Mouse (Mus musculus): ENCODE data around the gene Elovl2. TPM values are rescaled to one million over a fixed set of nuclear protein-coding genes. Genes with fewer than 3 reads are reported as not detected.

Elovl2 gene
- polyA plus RNA-seq, 2 experiments: 2.3 to 2.5 TPM

- 86% methylated on average over 5 of the region's 5 CpGs for WGBS
- ATAC-seq (ENCODE audit: low FRiP score, low read depth): no peak
Measured at GRCm38 (mm10) chr13:41226513-41226912, 6.3 kb upstream of the Elovl2 start.

GRCm38 (mm10) chr13:41219687-41220303 lies 410 bp downstream of the Elovl2 start:
- WGBS: 5% methylated on average over 19 of the region's 39 CpGs
- peak overlapping the region; percentile 60 for H3K9ac ChIP-seq (ENCODE audit: low read depth, low read length, severe bottlenecking)
- ATAC-seq (ENCODE audit: low FRiP score, low read depth): no peak
- H3K4me3 ChIP-seq (replicated peaks; ENCODE audit: low read length): peak overlapping the region; percentile 58
- no peaks in the 10 kb centered on the region for H3K27me3 ChIP-seq (ENCODE audit: control insufficient read depth, insufficient read depth, low read length)
- no peak for DNase-seq (ENCODE audit: low spot score)
- no peak overlapping the region for H3K27ac ChIP-seq (replicated peaks; ENCODE audit: low read depth, low read length)
- no peaks in the 10 kb centered on the region for H3K36me3 ChIP-seq (ENCODE audit: control insufficient read depth, insufficient read depth, low read length)
- H3K4me1 ChIP-seq (ENCODE audit: control insufficient read depth, insufficient read depth, low read length): no peaks in the 10 kb centered on the region
- H3K9me3 ChIP-seq (ENCODE audit: control insufficient read depth, low read length): peaks cover 11% of the 10 kb centered on the region; the same call in 1 of the 2 replicates
- TF ChIP-seq POLR2A (IDR thresholded peaks at IDR 0.05; ENCODE audit: borderline replicate concordance, extremely low read depth, insufficient read depth, insufficient read length): no peak
- H3K4me2 ChIP-seq (replicated peaks; ENCODE audit: low read depth, low read length, severe bottlenecking): peak overlapping the region; percentile 66

More at GRCm38 (mm10) chr13:41226513-41226912, 6.3 kb upstream of the Elovl2 start:
- TF ChIP-seq POLR2A (IDR thresholded peaks at IDR 0.05; ENCODE audit: borderline replicate concordance, extremely low read depth, insufficient read depth, insufficient read length): no peak
- H3K9ac ChIP-seq (ENCODE audit: low read depth, low read length, severe bottlenecking): no peak overlapping the region
- DNase-seq (ENCODE audit: low spot score): no peak
- no peaks in the 10 kb centered on the region for H3K4me1 ChIP-seq (ENCODE audit: control insufficient read depth, insufficient read depth, low read length)
- no peak overlapping the region for H3K4me3 ChIP-seq (replicated peaks; ENCODE audit: low read length)
- no peaks in the 10 kb centered on the region for H3K36me3 ChIP-seq (ENCODE audit: control insufficient read depth, insufficient read depth, low read length)
- H3K27ac ChIP-seq (replicated peaks; ENCODE audit: low read depth, low read length): no peak overlapping the region
- no peaks in the 10 kb centered on the region for H3K27me3 ChIP-seq (ENCODE audit: control insufficient read depth, insufficient read depth, low read length)
- no peak overlapping the region for H3K4me2 ChIP-seq (replicated peaks; ENCODE audit: low read depth, low read length, severe bottlenecking)
- H3K9me3 ChIP-seq (ENCODE audit: control insufficient read depth, low read length): peaks cover under 1% of the 10 kb centered on the region; the same call in 1 of the 2 replicates

- no peak for TF ChIP-seq POLR2A (IDR thresholded peaks at IDR 0.05; ENCODE audit: borderline replicate concordance, extremely low read depth, insufficient read depth, insufficient read length)
- Histone ChIP-seq H3K4me3 (replicated peaks; ENCODE audit: low read length) (no peak overlapping the region), H3K27ac (replicated peaks; ENCODE audit: low read depth, low read length) (no peak overlapping the region), H3K36me3 (ENCODE audit: control insufficient read depth, insufficient read depth, low read length) (no peaks in the 10 kb centered on the region), H3K9ac (ENCODE audit: low read depth, low read length, severe bottlenecking) (no peak overlapping the region), H3K27me3 (ENCODE audit: control insufficient read depth, insufficient read depth, low read length) (no peaks in the 10 kb centered on the region), H3K4me2 (replicated peaks; ENCODE audit: low read depth, low read length, severe bottlenecking) (peak overlapping the region; percentile 66; the same call in 1 of the 2 replicates), H3K9me3 (ENCODE audit: control insufficient read depth, low read length) (peaks cover 11% of the 10 kb centered on the region; the same call in 1 of the 2 replicates), H3K4me1 (ENCODE audit: control insufficient read depth, insufficient read depth, low read length) (no peaks in the 10 kb centered on the region)
- no peak for DNase-seq (ENCODE audit: low spot score)
- 48% methylated on average over 1 of the region's 1 CpGs for WGBS
- no peak for ATAC-seq (ENCODE audit: low FRiP score, low read depth)
Measured at GRCm38 (mm10) chr13:41219056-41219455, 1.1 kb downstream of the Elovl2 start.

- 74% methylated on average over 3 of the region's 3 CpGs for WGBS
- TF ChIP-seq POLR2A (IDR thresholded peaks at IDR 0.05; ENCODE audit: borderline replicate concordance, extremely low read depth, insufficient read depth, insufficient read length): no peak
Measured at GRCm38 (mm10) chr13:41216236-41216635, 4.0 kb downstream of the Elovl2 start.

GRCm38 (mm10) chr13:41215669-41216068 lies 4.5 kb downstream of the Elovl2 start:
- WGBS: 93% methylated on average over 6 of the region's 6 CpGs
- Histone ChIP-seq H3K9ac (ENCODE audit: low read depth, low read length, severe bottlenecking) (no peak overlapping the region), H3K27me3 (ENCODE audit: control insufficient read depth, insufficient read depth, low read length) (no peaks in the 10 kb centered on the region), H3K9me3 (ENCODE audit: control insufficient read depth, low read length) (peaks cover 2% of the 10 kb centered on the region; the same call in 1 of the 2 replicates), H3K4me1 (ENCODE audit: control insufficient read depth, insufficient read depth, low read length) (no peaks in the 10 kb centered on the region), H3K36me3 (ENCODE audit: control insufficient read depth, insufficient read depth, low read length) (no peaks in the 10 kb centered on the region), H3K27ac (replicated peaks; ENCODE audit: low read depth, low read length) (no peak overlapping the region), H3K4me3 (replicated peaks; ENCODE audit: low read length) (no peak overlapping the region), H3K4me2 (replicated peaks; ENCODE audit: low read depth, low read length, severe bottlenecking) (no peak overlapping the region)
- no peak for ATAC-seq (ENCODE audit: low FRiP score, low read depth)
- DNase-seq (ENCODE audit: low spot score): no peak
- no peak for TF ChIP-seq POLR2A (IDR thresholded peaks at IDR 0.05; ENCODE audit: borderline replicate concordance, extremely low read depth, insufficient read depth, insufficient read length)

More at GRCm38 (mm10) chr13:41216236-41216635, 4.0 kb downstream of the Elovl2 start:
- Histone ChIP-seq H3K4me1 (ENCODE audit: control insufficient read depth, insufficient read depth, low read length) (no peaks in the 10 kb centered on the region), H3K9me3 (ENCODE audit: control insufficient read depth, low read length) (peaks cover 7% of the 10 kb centered on the region; the same call in 1 of the 2 replicates), H3K4me2 (replicated peaks; ENCODE audit: low read depth, low read length, severe bottlenecking) (no peak overlapping the region), H3K27ac (replicated peaks; ENCODE audit: low read depth, low read length) (no peak overlapping the region), H3K36me3 (ENCODE audit: control insufficient read depth, insufficient read depth, low read length) (no peaks in the 10 kb centered on the region), H3K27me3 (ENCODE audit: control insufficient read depth, insufficient read depth, low read length) (no peaks in the 10 kb centered on the region), H3K9ac (ENCODE audit: low read depth, low read length, severe bottlenecking) (no peak overlapping the region), H3K4me3 (replicated peaks; ENCODE audit: low read length) (no peak overlapping the region)
- DNase-seq (ENCODE audit: low spot score) (no peak), ATAC-seq (ENCODE audit: low FRiP score, low read depth) (no peak)

Measured in limb, embryonic 14.5 days (tissue).